Mouse (Mus musculus) heart, embryonic 11.5 days (tissue): ENCODE measurements at regions not wholly inside any gene's neighbourhood (a gene's known extent, or its start where the extent isn't known, plus 50 kb on each side); places are given as distances from the start of the nearest gene placed in this dataset.

Experiments
- ATAC-seq: fragments of 200-750 bp; cut with Nextera tagmentation; replicated peaks from 2 replicates; pipeline ENCODE4 v1.8.0; 2017; ENCODE audit warnings: moderate library complexity; ENCODE audit not compliant: insufficient number of reproducible peaks, low FRiP score, low TSS enrichment
- H3K27ac ChIP-seq: fragments of 300-500 bp; sonication (generic); 2 replicates; pipeline ENCODE4 v1.5.1; 2014; ENCODE audit warnings: mild to moderate bottlenecking, low read depth, low read length
- H3K27me3 ChIP-seq: fragments of 300-500 bp; sonication (generic); 2 replicates; pipeline ENCODE4 v1.6.1; 2014; ENCODE audit warnings: mild to moderate bottlenecking, low read length, mixed read lengths; ENCODE audit not compliant: control insufficient read depth, insufficient read depth
- H3K36me3 ChIP-seq: fragments of 300-500 bp; sonication (generic); 2 replicates; pipeline ENCODE4 v1.6.1; 2014; ENCODE audit warnings: mild to moderate bottlenecking, low read length, moderate library complexity, mixed read lengths; ENCODE audit not compliant: control insufficient read depth, insufficient read depth
- H3K4me1 ChIP-seq: fragments of 300-500 bp; sonication (generic); 2 replicates; pipeline ENCODE4 v1.6.1; 2014; ENCODE audit warnings: low read length; ENCODE audit not compliant: control insufficient read depth, insufficient read depth
- H3K4me2 ChIP-seq: fragments of 300-500 bp; sonication (generic); 2 replicates; pipeline ENCODE4 v1.6.1; 2014; ENCODE audit warnings: mild to moderate bottlenecking, moderate library complexity
- H3K4me3 ChIP-seq: fragments of 300-500 bp; sonication (generic); 2 replicates; pipeline ENCODE4 v1.5.1; 2014; ENCODE audit warnings: low read depth, low read length
- H3K9ac ChIP-seq: fragments of 300-500 bp; sonication (generic); 2 replicates; pipeline ENCODE4 v1.6.1; 2014; ENCODE audit warnings: mild to moderate bottlenecking, low read depth, low read length, moderate library complexity
- H3K9me3 ChIP-seq: fragments of 300-500 bp; sonication (generic); replicated peaks from 2 replicates; pipeline ENCODE4 v1.6.1; 2016; ENCODE audit warnings: low read length; ENCODE audit not compliant: control insufficient read depth
- WGBS: fragments of 180-500 bp; shearing (Covaris S2); extraction: QIAGEN DNeasy Blood & Tissue Kit; methylation state at CpG from one replicate; pipeline ENCODE4 v1.1.7; 2014; ENCODE audit not compliant: insufficient replicate concordance; 5-methylcytosine and 5-hydroxymethylcytosine counted together

DNA sequence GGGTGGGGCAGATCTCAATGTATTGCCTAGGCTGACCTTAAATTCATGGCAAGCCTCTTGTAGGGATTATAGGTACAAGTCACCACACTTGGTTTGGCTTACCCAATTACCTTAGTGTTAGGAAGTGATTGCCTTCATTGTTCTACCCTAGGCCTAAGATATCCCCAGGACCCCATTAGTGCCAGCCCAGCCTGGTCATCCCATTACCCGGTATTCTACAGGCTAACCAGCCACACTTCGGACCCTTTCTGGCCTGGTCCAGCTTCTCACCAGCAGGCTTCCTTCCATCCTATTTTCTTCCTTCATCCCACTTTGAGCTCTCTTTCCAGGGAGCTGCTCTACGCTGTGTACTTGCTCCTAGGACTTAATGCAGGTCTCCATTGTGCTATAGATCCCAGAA is 59.5 kb downstream of the Tex35 start:
- H3K27ac ChIP-seq = no peak overlapping the region
- 92% methylated on average over 3 of the region's 3 CpGs for WGBS
- no peak overlapping the region for H3K4me3 ChIP-seq

GRCm38 (mm10) chr1:157048201-157048923 is 60.1 kb downstream of the Tex35 start:
- no peak overlapping the region for H3K27ac ChIP-seq
- no peaks in the 10 kb centered on the region for H3K36me3 ChIP-seq
- no peak; the same call in 1 of the 2 replicates for ATAC-seq
- 43% methylated on average over 11 of the region's 11 CpGs for WGBS
- H3K27me3 ChIP-seq = no peaks in the 10 kb centered on the region
- H3K9me3 ChIP-seq = no peaks in the 10 kb centered on the region
- H3K4me3 ChIP-seq = no peak overlapping the region
- no peak overlapping the region for H3K4me2 ChIP-seq
- H3K4me1 ChIP-seq = peaks cover 2% of the 10 kb centered on the region; the same call in 1 of the 2 replicates
- no peak overlapping the region for H3K9ac ChIP-seq

More for the DNA sequence above, 59.5 kb downstream of the Tex35 start:
- no peaks in the 10 kb centered on the region for H3K36me3 ChIP-seq
- H3K9me3 ChIP-seq = no peaks in the 10 kb centered on the region
- H3K4me1 ChIP-seq = peaks cover 2% of the 10 kb centered on the region; the same call in 1 of the 2 replicates
- no peak overlapping the region for H3K9ac ChIP-seq
- H3K4me2 ChIP-seq = no peak overlapping the region
- H3K27me3 ChIP-seq = no peaks in the 10 kb centered on the region
- no peak for ATAC-seq

DNA sequence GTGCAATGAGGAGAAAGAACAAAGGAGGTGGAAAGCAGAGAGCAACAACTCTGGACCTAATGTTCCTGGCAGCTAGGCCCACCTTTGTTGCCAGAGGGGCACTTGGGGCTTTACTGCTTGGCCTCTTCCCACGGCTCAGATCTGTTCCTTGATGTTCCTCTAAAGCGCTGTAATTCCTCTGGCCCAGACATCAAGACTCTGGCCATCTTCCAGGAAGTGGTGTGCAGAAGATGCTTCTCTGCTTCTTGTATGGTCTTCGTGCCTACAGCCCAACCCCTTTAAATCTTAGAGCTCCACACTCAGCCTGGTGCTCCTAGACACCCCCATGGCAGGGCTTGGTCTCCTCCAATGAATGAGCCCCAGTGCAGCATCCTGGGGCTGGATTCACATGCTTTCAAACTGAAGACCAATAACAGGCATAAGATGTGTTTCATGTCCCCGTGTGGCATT is 60.7 kb downstream of the Tex35 start:
- H3K4me2 ChIP-seq = no peak overlapping the region
- H3K4me3 ChIP-seq = no peak overlapping the region
- no peaks in the 10 kb centered on the region for H3K36me3 ChIP-seq
- peaks cover 2% of the 10 kb centered on the region; the same call in 1 of the 2 replicates for H3K4me1 ChIP-seq
- WGBS = 71% methylated on average over 4 of the region's 4 CpGs
- no peak overlapping the region for H3K27ac ChIP-seq
- no peaks in the 10 kb centered on the region for H3K27me3 ChIP-seq
- no peaks in the 10 kb centered on the region for H3K9me3 ChIP-seq
- H3K9ac ChIP-seq = no peak overlapping the region
- no peak for ATAC-seq

GRCm38 (mm10) chr1:157046760-157047182 is 61.7 kb downstream of the Tex35 start:
- no peak overlapping the region for H3K27ac ChIP-seq
- H3K4me1 ChIP-seq = peaks cover 2% of the 10 kb centered on the region; the same call in 1 of the 2 replicates
- no peak overlapping the region for H3K4me2 ChIP-seq
- no peaks in the 10 kb centered on the region for H3K36me3 ChIP-seq
- H3K9ac ChIP-seq = no peak overlapping the region
- no peaks in the 10 kb centered on the region for H3K9me3 ChIP-seq
- no peak for ATAC-seq
- H3K27me3 ChIP-seq = no peaks in the 10 kb centered on the region
- no peak overlapping the region for H3K4me3 ChIP-seq
- WGBS = 57% methylated on average over 4 of the region's 4 CpGs

DNA sequence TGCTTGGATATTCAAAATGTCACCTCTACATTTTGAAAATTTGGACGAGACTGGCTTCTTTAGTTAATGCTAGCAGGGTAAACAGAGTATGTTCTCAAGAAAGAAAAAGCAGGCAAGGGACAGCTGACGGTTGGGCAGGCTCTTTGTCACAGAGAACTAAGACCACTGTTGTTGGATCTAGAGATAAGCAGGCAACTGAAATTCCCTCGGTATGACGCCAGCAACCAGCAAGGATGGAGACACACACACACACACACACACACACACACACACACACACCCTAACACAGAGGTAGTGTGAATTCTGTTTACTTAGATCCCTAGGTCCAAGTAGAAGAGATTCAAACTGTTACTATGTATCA is 68.7 kb downstream of the Tex35 start:
- H3K4me3 ChIP-seq = no peak overlapping the region
- peak overlapping the region; percentile 82 for H3K27ac ChIP-seq
- H3K9me3 ChIP-seq = no peaks in the 10 kb centered on the region
- H3K9ac ChIP-seq = peak overlapping the region; percentile 50; the same call in 1 of the 2 replicates
- peaks cover 13% of the 10 kb centered on the region for H3K4me1 ChIP-seq
- 6% methylated on average over 4 of the region's 4 CpGs for WGBS
- ATAC-seq = peak; percentile 45; the same call in 1 of the 2 replicates
- H3K36me3 ChIP-seq = no peaks in the 10 kb centered on the region
- peak overlapping the region; percentile 54 for H3K4me2 ChIP-seq
- no peaks in the 10 kb centered on the region for H3K27me3 ChIP-seq

DNA sequence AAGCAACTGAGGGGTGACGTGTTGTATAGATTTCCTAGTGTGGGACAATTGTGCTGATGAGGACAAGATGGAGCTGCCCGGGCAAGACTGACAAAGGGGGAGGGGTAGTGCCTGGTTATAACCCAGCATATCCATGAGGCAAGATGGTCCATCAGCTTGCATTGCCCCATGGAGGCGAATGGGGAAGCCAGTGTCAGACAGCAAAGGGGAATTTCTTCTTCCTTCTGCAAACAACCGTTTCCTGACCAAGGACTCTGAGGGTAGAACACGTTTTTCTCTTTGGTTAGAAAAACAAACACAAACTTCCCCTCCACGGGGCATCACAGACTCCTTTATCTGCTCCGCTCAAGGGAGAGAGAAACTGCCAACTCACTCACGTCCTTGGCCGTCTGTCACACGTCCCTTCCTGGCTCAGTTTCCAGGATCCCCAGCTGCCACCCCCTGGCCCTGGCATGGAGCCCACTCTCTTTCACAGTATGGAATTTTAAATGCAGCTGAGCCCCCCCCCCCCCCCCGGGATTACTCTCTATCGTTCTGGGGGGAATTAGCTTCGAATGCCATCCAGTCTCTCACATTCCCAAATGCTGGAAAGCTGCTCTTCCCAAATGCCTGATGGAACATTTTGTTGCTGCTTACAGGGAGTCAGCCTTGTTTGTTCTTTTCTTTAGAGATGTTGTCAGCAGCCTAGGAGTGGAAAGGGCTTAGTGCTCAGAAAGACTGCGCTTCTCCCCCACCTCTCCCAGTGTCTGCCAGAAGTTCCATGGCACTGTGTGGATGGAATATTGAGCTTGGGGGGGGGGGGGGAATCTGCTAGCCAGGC is 69.3 kb downstream of the Tex35 start:
- Histone ChIP-seq H3K27me3 (no peaks in the 10 kb centered on the region), H3K36me3 (no peaks in the 10 kb centered on the region), H3K9ac (peak overlapping the region; percentile 50; the same call in 1 of the 2 replicates), H3K4me3 (0 out of 2 replicates have a peak overlapping the region, but pooled peaks have one; percentile 17), H3K4me1 (peaks cover 13% of the 10 kb centered on the region), H3K27ac (peak overlapping the region; percentile 82), H3K9me3 (no peaks in the 10 kb centered on the region), H3K4me2 (peak overlapping the region; percentile 54)
- peak; percentile 82 for ATAC-seq
- 5% methylated on average over 14 of the region's 14 CpGs for WGBS

DNA sequence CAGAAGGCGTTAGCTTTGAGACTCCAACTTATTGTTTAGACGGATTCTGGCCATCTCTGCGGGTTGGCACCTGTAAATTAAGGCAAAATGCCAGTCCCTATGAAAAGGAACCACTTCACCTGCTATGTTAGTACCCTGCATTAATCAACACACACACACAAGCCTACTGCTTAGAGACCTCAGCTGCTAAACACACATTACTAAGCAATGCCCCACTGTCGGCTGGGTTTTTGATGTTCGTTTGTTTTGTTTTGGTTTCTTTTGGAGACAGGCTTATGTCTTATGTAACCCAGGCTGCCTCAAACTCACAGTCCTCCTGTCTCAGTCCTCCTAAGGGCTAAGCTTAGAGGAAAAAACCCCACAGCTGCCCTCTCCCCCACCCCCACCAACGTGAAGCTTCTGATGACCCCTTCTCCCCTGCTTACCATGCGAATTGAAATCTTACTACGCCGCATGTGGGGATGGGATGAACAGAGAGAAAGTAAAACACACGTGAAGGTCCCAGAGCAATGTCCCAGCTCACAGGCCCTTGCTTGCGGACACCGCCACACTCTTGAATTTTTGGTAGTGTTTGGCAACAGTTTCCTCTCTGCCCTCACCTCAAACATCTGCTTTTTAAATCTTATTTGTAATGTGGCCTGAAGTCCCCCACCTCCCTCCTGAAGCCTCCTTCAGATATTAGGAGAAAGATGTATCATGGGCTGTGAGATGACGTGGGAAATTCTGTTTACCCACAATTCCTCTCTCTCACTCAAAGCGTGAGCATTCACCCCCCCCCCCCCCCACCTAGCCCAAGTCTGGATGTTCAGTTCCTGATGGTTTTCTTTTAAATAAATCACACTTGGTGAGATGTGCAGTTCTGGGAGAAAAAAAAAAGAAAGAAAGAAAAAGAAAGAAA is 70.1 kb downstream of the Tex35 start:
- H3K9me3 ChIP-seq = no peaks in the 10 kb centered on the region
- H3K4me3 ChIP-seq = no peak overlapping the region
- no peak overlapping the region for H3K9ac ChIP-seq
- no peak for ATAC-seq
- peaks cover 13% of the 10 kb centered on the region for H3K4me1 ChIP-seq
- no peaks in the 10 kb centered on the region for H3K27me3 ChIP-seq
- 69% methylated on average over 14 of the region's 14 CpGs for WGBS
- peak overlapping the region; percentile 82 for H3K27ac ChIP-seq
- H3K4me2 ChIP-seq = peak overlapping the region; percentile 54
- H3K36me3 ChIP-seq = no peaks in the 10 kb centered on the region
